Mouse (Mus musculus): ENCODE data around the gene Vmn2r75.
"Not testable (repeated sequence)": the region's sequence is repeated elsewhere in the genome, so short reads cannot be mapped to it uniquely, and the experiment has no call there.

Gene Vmn2r75

GRCm38 (mm10) chr7:86171678-86172077, at the start of gene Vmn2r75:
Vmn2r75 (minus strand) TSS chr7:86171778.
- not testable (repeated sequence) for DNase-seq

GRCm38 (mm10) chr7:86211345-86211744, 39.8 kb upstream of the Vmn2r75 start:
- DNase-seq = no peak
